Mouse (Mus musculus): ENCODE data around the gene Chit1. TPM values are rescaled to one million over a fixed set of nuclear protein-coding genes. Genes with fewer than 3 reads are reported as not detected.

Chit1 gene
- polyA plus RNA-seq, 1 experiment from 2014 or later, result 0.15 TPM

Other genes starting within 250 kb of the Chit1 start
- 1.5 and 2.5 TPM in 2 replicates for gene Optc, start 203.2 kb upstream of the Chit1 start, polyA plus RNA-seq (2014; fragmentation: Nextera tagmentation; extraction: Ambion mirVana)
- gene Prelp, start 189.8 kb upstream of the Chit1 start, polyA plus RNA-seq (2014; fragmentation: Nextera tagmentation; extraction: Ambion mirVana), result 2.5 and 3.1 TPM in 2 replicates
- gene Fmod, start 74.0 kb upstream of the Chit1 start, polyA plus RNA-seq (2014; fragmentation: Nextera tagmentation; extraction: Ambion mirVana), result 16.0 and 16.7 TPM in 2 replicates
- gene Btg2, start 32.1 kb upstream of the Chit1 start, polyA plus RNA-seq (2014; fragmentation: Nextera tagmentation; extraction: Ambion mirVana), result 97.9 and 110 TPM in 2 replicates
- 0.81 and 3.2 TPM in 2 replicates for gene Chil1, start 70.9 kb downstream of the Chit1 start, polyA plus RNA-seq (2014; fragmentation: Nextera tagmentation; extraction: Ambion mirVana)
- 17.7 and 18.4 TPM in 2 replicates for gene Mybph, start 82.2 kb downstream of the Chit1 start, polyA plus RNA-seq (2014; fragmentation: Nextera tagmentation; extraction: Ambion mirVana)
- gene Adora1, start 124.2 kb downstream of the Chit1 start, polyA plus RNA-seq (2014; fragmentation: Nextera tagmentation; extraction: Ambion mirVana), result 1.4 and 1.5 TPM in 2 replicates
- 48.2 and 60.2 TPM in 2 replicates for gene Myog, start 178.7 kb downstream of the Chit1 start, polyA plus RNA-seq (2014; fragmentation: Nextera tagmentation; extraction: Ambion mirVana)
- 3.9 and 4.6 TPM in 2 replicates for gene Ppfia4, start 221.7 kb downstream of the Chit1 start, polyA plus RNA-seq (2014; fragmentation: Nextera tagmentation; extraction: Ambion mirVana)